Mouse (Mus musculus) adipose tissue, adult 10 weeks (tissue): ENCODE results near the gene Ccl1. TPM values are rescaled to one million over a fixed set of nuclear protein-coding genes. Genes with fewer than 3 reads are reported as not detected.

Experiments used
- polyA plus RNA-seq: library from polyadenylated mRNA; stranded (reverse); fragments of 350-450 nt; fragmentation: Illumina TruSeq; extraction: RNeasy Lipid Tissue Mini Kit (QIAGEN cat#74804); gene quantifications from one replicate; pipeline ENCODE4 v1.2.3, GENCODE M21; 2014; ENCODE audit warnings: low read depth, low replicate concordance

The Ccl1 gene
- not detected for polyA plus RNA-seq

DNA sequence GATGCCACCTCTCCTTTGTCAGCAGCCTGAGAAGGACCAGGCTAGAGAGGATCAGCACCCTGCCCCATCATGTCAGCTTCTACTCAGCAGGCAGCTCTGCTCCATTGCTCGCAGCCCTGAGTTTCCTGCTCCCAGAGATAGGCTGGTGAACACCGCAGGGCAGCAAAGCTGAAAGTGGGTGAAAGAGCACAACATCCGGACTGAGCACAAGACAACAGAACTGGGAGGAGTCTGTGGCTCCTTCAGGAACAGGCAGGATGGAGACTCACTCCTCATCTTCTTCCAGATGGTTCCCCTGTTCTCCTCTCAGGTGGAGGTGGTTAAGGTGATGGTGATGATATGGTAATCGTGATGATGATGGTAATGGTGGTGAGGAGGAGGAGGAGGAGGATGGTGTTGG lies at the start of gene Ccl1:
Gene Ccl1, minus strand, starts transcription at position 101 of the 400 bp plus-strand sequence.

Other genes starting within 250 kb of the Ccl1 start
- 33.6 TPM for gene Ccl11, start 247.9 kb downstream of the Ccl1 start, polyA plus RNA-seq
- gene Ccl12, start 203.8 kb downstream of the Ccl1 start, polyA plus RNA-seq = 11.2 TPM
- 27.8 TPM for gene Ccl8, start 190.5 kb downstream of the Ccl1 start, polyA plus RNA-seq
- gene Tmem132e, start 83.2 kb upstream of the Ccl1 start, polyA plus RNA-seq = not detected